Mouse (Mus musculus): ENCODE measurements around the gene Morn5. TPM values are rescaled to one million over a fixed set of nuclear protein-coding genes. Genes with fewer than 3 reads are reported as not detected.

Gene Morn5
- polyA plus RNA-seq, 1 experiment from 2014 or later: not detected

- H3K9ac ChIP-seq (replicated peaks): no peak overlapping the region
- 74% methylated on average over 7 of the region's 7 CpGs for WGBS
- no peak overlapping the region for H3K27ac ChIP-seq
- no peak for ATAC-seq (ENCODE audit: insufficient number of reproducible peaks, insufficient read depth, low FRiP score, low TSS enrichment, low read depth)
- peaks cover 39% of the 10 kb centered on the region for H3K36me3 ChIP-seq
- H3K4me2 ChIP-seq: no peak overlapping the region
- H3K9me3 ChIP-seq: peaks cover 3% of the 10 kb centered on the region; the same call in 1 of the 2 replicates
- H3K4me3 ChIP-seq (replicated peaks): no peak overlapping the region
- H3K27me3 ChIP-seq: 0 out of 2 replicates have a peak, but pooled peaks cover 2% of the 10 kb centered on the region
- H3K4me1 ChIP-seq (replicated peaks): no peaks in the 10 kb centered on the region
These were observed 15.3 kb upstream of the Morn5 start for GRCm38 (mm10) chr2:36033966-36034365.

GRCm38 (mm10) chr2:36034898-36035297 lies 14.4 kb upstream of the Morn5 start:
- Histone ChIP-seq H3K4me3 (replicated peaks) (no peak overlapping the region), H3K36me3 (peaks cover 49% of the 10 kb centered on the region), H3K4me2 (no peak overlapping the region), H3K27ac (no peak overlapping the region), H3K9me3 (peaks cover 3% of the 10 kb centered on the region; the same call in 1 of the 2 replicates), H3K4me1 (replicated peaks) (no peaks in the 10 kb centered on the region), H3K27me3 (0 out of 2 replicates have a peak, but pooled peaks cover 2% of the 10 kb centered on the region), H3K9ac (replicated peaks) (no peak overlapping the region)
- no peak for ATAC-seq (ENCODE audit: insufficient number of reproducible peaks, insufficient read depth, low FRiP score, low TSS enrichment, low read depth)
- 86% methylated on average over 7 of the region's 7 CpGs for WGBS

- Histone ChIP-seq H3K9ac (replicated peaks) (no peak overlapping the region), H3K9me3 (peaks cover 3% of the 10 kb centered on the region; the same call in 1 of the 2 replicates), H3K4me1 (replicated peaks) (no peaks in the 10 kb centered on the region), H3K4me2 (no peak overlapping the region), H3K36me3 (peaks cover 50% of the 10 kb centered on the region), H3K27ac (no peak overlapping the region), H3K27me3 (0 out of 2 replicates have a peak, but pooled peaks cover 2% of the 10 kb centered on the region), H3K4me3 (replicated peaks) (no peak overlapping the region)
- no peak; the same call in 1 of the 2 replicates for ATAC-seq (ENCODE audit: insufficient number of reproducible peaks, insufficient read depth, low FRiP score, low TSS enrichment, low read depth)
- 59% methylated on average over 11 of the region's 11 CpGs for WGBS
These were observed 13.7 kb upstream of the Morn5 start for GRCm38 (mm10) chr2:36035413-36036081.

GRCm38 (mm10) chr2:36039297-36039985 lies 9.8 kb upstream of the Morn5 start:
- WGBS: 77% methylated on average over 7 of the region's 7 CpGs
- no peak overlapping the region for H3K27ac ChIP-seq
- H3K9me3 ChIP-seq: no peaks in the 10 kb centered on the region
- no peak overlapping the region for H3K4me2 ChIP-seq
- H3K4me1 ChIP-seq (replicated peaks): no peaks in the 10 kb centered on the region
- no peak overlapping the region for H3K9ac ChIP-seq (replicated peaks)
- H3K4me3 ChIP-seq (replicated peaks): no peak overlapping the region
- ATAC-seq (ENCODE audit: insufficient number of reproducible peaks, insufficient read depth, low FRiP score, low TSS enrichment, low read depth): no peak
- peaks cover 62% of the 10 kb centered on the region for H3K36me3 ChIP-seq
- no peaks in the 10 kb centered on the region for H3K27me3 ChIP-seq

- no peaks in the 10 kb centered on the region for H3K27me3 ChIP-seq
- 75% methylated on average over 1 of the region's 1 CpGs for WGBS
- ATAC-seq (ENCODE audit: insufficient number of reproducible peaks, insufficient read depth, low FRiP score, low TSS enrichment, low read depth): no peak
- peaks cover 54% of the 10 kb centered on the region for H3K36me3 ChIP-seq
- no peaks in the 10 kb centered on the region for H3K9me3 ChIP-seq
- H3K27ac ChIP-seq: no peak overlapping the region
- no peaks in the 10 kb centered on the region for H3K4me1 ChIP-seq (replicated peaks)
- no peak overlapping the region for H3K4me2 ChIP-seq
- no peak overlapping the region for H3K4me3 ChIP-seq (replicated peaks)
- H3K9ac ChIP-seq (replicated peaks): no peak overlapping the region
These were observed 8.4 kb upstream of the Morn5 start for GRCm38 (mm10) chr2:36040872-36041271.

- peak overlapping the region; percentile 76 for H3K4me3 ChIP-seq (replicated peaks)
- 83% methylated on average over 8 of the region's 8 CpGs for WGBS
- H3K36me3 ChIP-seq: peaks cover 19% of the 10 kb centered on the region
- peak overlapping the region; percentile 75 for H3K4me2 ChIP-seq
- H3K9me3 ChIP-seq: no peaks in the 10 kb centered on the region
- no peak for ATAC-seq (ENCODE audit: insufficient number of reproducible peaks, insufficient read depth, low FRiP score, low TSS enrichment, low read depth)
- H3K4me1 ChIP-seq (replicated peaks): peaks cover 13% of the 10 kb centered on the region
- peak overlapping the region; percentile 84 for H3K9ac ChIP-seq (replicated peaks)
- no peak overlapping the region for H3K27ac ChIP-seq
- H3K27me3 ChIP-seq: 0 out of 2 replicates have a peak, but pooled peaks cover 6% of the 10 kb centered on the region
These were observed 1.1 kb upstream of the Morn5 start for GRCm38 (mm10) chr2:36048164-36048563.

GRCm38 (mm10) chr2:36049567-36049954 lies 303 bp downstream of the Morn5 start:
- Histone ChIP-seq H3K27me3 (0 out of 2 replicates have a peak, but pooled peaks cover 6% of the 10 kb centered on the region), H3K4me3 (replicated peaks) (peak overlapping the region; percentile 76), H3K4me1 (replicated peaks) (peaks cover 13% of the 10 kb centered on the region), H3K27ac (no peak overlapping the region), H3K4me2 (peak overlapping the region; percentile 75), H3K9ac (replicated peaks) (no peak overlapping the region), H3K9me3 (no peaks in the 10 kb centered on the region), H3K36me3 (peaks cover 10% of the 10 kb centered on the region)
- ATAC-seq (ENCODE audit: insufficient number of reproducible peaks, insufficient read depth, low FRiP score, low TSS enrichment, low read depth): peak; percentile 53
- 44% methylated on average over 10 of the region's 10 CpGs for WGBS

GRCm38 (mm10) chr2:36053249-36053648 lies 4.0 kb downstream of the Morn5 start:
- peaks cover 6% of the 10 kb centered on the region for H3K4me1 ChIP-seq (replicated peaks)
- WGBS: 63% methylated on average over 3 of the region's 3 CpGs
- no peaks in the 10 kb centered on the region for H3K9me3 ChIP-seq
- no peak overlapping the region for H3K4me2 ChIP-seq
- peaks cover 6% of the 10 kb centered on the region; the same call in 1 of the 2 replicates for H3K27me3 ChIP-seq
- H3K27ac ChIP-seq: no peak overlapping the region
- no peak for ATAC-seq (ENCODE audit: insufficient number of reproducible peaks, insufficient read depth, low FRiP score, low TSS enrichment, low read depth)
- no peaks in the 10 kb centered on the region for H3K36me3 ChIP-seq
- H3K9ac ChIP-seq (replicated peaks): no peak overlapping the region
- no peak overlapping the region for H3K4me3 ChIP-seq (replicated peaks)

- Histone ChIP-seq H3K4me1 (replicated peaks) (no peaks in the 10 kb centered on the region), H3K4me2 (no peak overlapping the region), H3K36me3 (no peaks in the 10 kb centered on the region), H3K9me3 (no peaks in the 10 kb centered on the region), H3K27ac (no peak overlapping the region), H3K4me3 (replicated peaks) (no peak overlapping the region), H3K9ac (replicated peaks) (no peak overlapping the region), H3K27me3 (peaks cover 3% of the 10 kb centered on the region; the same call in 1 of the 2 replicates)
- no peak for ATAC-seq (ENCODE audit: insufficient number of reproducible peaks, insufficient read depth, low FRiP score, low TSS enrichment, low read depth)
- 38% methylated on average over 3 of the region's 3 CpGs for WGBS
These were observed 7.0 kb downstream of the Morn5 start for GRCm38 (mm10) chr2:36056248-36056647.

GRCm38 (mm10) chr2:36061409-36061808 lies 12.2 kb downstream of the Morn5 start:
- Histone ChIP-seq H3K27ac (no peak overlapping the region), H3K4me3 (replicated peaks) (no peak overlapping the region), H3K27me3 (no peaks in the 10 kb centered on the region; the same call in 1 of the 2 replicates), H3K36me3 (no peaks in the 10 kb centered on the region), H3K9me3 (no peaks in the 10 kb centered on the region), H3K9ac (replicated peaks) (no peak overlapping the region), H3K4me2 (no peak overlapping the region), H3K4me1 (replicated peaks) (no peaks in the 10 kb centered on the region)
- 46% methylated on average over 5 of the region's 5 CpGs for WGBS
- no peak for ATAC-seq (ENCODE audit: insufficient number of reproducible peaks, insufficient read depth, low FRiP score, low TSS enrichment, low read depth)

- H3K9ac ChIP-seq (replicated peaks): no peak overlapping the region
- no peaks in the 10 kb centered on the region for H3K36me3 ChIP-seq
- H3K27ac ChIP-seq: no peak overlapping the region
- H3K4me1 ChIP-seq (replicated peaks): no peaks in the 10 kb centered on the region
- no peak overlapping the region for H3K4me3 ChIP-seq (replicated peaks)
- 54% methylated on average over 9 of the region's 9 CpGs for WGBS
- no peak overlapping the region for H3K4me2 ChIP-seq
- H3K9me3 ChIP-seq: no peaks in the 10 kb centered on the region
- H3K27me3 ChIP-seq: no peaks in the 10 kb centered on the region
- ATAC-seq (ENCODE audit: insufficient number of reproducible peaks, insufficient read depth, low FRiP score, low TSS enrichment, low read depth): no peak
These were observed 17.9 kb downstream of the Morn5 start for GRCm38 (mm10) chr2:36067132-36067531.

All from limb, embryonic 12.5 days (tissue).